ENCODE assay signal across 10 mouse cellular contexts in the genomic region with DNA sequence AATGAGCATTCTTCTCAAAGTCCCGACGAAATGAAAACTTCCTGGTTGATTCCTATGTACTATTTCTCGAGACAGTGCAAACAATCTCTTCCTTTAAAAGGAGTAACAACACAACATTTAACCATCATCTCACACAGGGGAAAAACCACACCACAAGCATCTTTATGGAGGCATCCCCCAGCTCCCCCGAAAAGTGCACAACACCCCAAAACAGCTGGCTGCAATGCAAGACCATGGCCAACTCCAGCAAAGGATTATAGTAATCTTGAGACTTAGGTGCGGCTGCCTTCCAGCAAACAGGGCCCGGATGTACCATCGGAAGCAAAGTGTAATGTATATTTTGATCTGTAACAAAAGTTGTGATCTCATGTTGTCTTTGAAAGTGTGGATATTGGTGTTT. TPM values are rescaled to one million over a fixed set of nuclear protein-coding genes. Genes with fewer than 3 reads are reported as not detected.
A peak's percentile ranks its signal among the peaks of the same experiment; 100 is the strongest.
DNase-seq lines count a peak whose midpoint lies in the region; ATAC-seq lines count a peak whose summit lies in the region.
"Had no signal": no experiment of that assay in that cellular context is flagged by ENCODE, and none has a peak within 500 bp of the region (broad histone marks: within the 10 kb centered on the region; RNA-seq: fewer than 3 reads in every experiment).

No protein-coding gene starts in this region.

- 7% methylated on average over 7 of the region's 7 CpGs for WGBS in kidney, embryonic 14.5 days
- 15% methylated on average over 7 of the region's 7 CpGs for WGBS in embryonic facial prominence, embryonic 15.5 days
- WGBS in limb, embryonic 11.5 days: 3% methylated on average over 7 of the region's 7 CpGs
- 8% methylated on average over 7 of the region's 7 CpGs for WGBS in neural tube, embryonic 13.5 days

- H3K9me3 ChIP-seq in kidney, embryonic 14.5 days (ENCODE audit: control insufficient read depth, low read length): no peaks in the 10 kb centered on the region
- no peaks in the 10 kb centered on the region for H3K9me3 ChIP-seq in embryonic facial prominence, embryonic 15.5 days (replicated peaks)
- H3K9me3 ChIP-seq in limb, embryonic 11.5 days (ENCODE audit: control insufficient read depth, low read length): no peaks in the 10 kb centered on the region
- no peaks in the 10 kb centered on the region for H3K9me3 ChIP-seq in neural tube, embryonic 13.5 days

- H3K4me2 ChIP-seq in kidney, embryonic 14.5 days (replicated peaks; ENCODE audit: low read depth, low read length): peak overlapping the region; percentile 40
- peak overlapping the region; percentile 61 for H3K4me2 ChIP-seq in embryonic facial prominence, embryonic 15.5 days (replicated peaks)
- H3K4me2 ChIP-seq in limb, embryonic 11.5 days (ENCODE audit: low read depth, severe bottlenecking): peak overlapping the region; percentile 73
- H3K4me2 ChIP-seq in neural tube, embryonic 13.5 days: peak overlapping the region; percentile 68

- peaks cover 15% of the 10 kb centered on the region; the same call in 1 of the 2 replicates for H3K4me1 ChIP-seq in kidney, embryonic 14.5 days (ENCODE audit: control insufficient read depth, insufficient read depth, low read length)
- peaks cover 22% of the 10 kb centered on the region for H3K4me1 ChIP-seq in embryonic facial prominence, embryonic 15.5 days
- H3K4me1 ChIP-seq in limb, embryonic 11.5 days (ENCODE audit: control insufficient read depth, insufficient read depth, low read length): peaks cover 17% of the 10 kb centered on the region
- peaks cover 66% of the 10 kb centered on the region for H3K4me1 ChIP-seq in neural tube, embryonic 13.5 days (replicated peaks)

- H3K9ac ChIP-seq in kidney, embryonic 14.5 days (ENCODE audit: low read depth, low read length): no peak overlapping the region
- H3K9ac ChIP-seq in embryonic facial prominence, embryonic 15.5 days: peak overlapping the region; percentile 55
- H3K9ac ChIP-seq in limb, embryonic 11.5 days (ENCODE audit: low read length): peak overlapping the region; percentile 85
- peak overlapping the region; percentile 94 for H3K9ac ChIP-seq in neural tube, embryonic 13.5 days

- peaks cover 67% of the 10 kb centered on the region for H3K27me3 ChIP-seq in kidney, embryonic 14.5 days (ENCODE audit: control insufficient read depth, insufficient read depth, low read length)
- peaks cover 21% of the 10 kb centered on the region for H3K27me3 ChIP-seq in embryonic facial prominence, embryonic 15.5 days
- peaks cover 4% of the 10 kb centered on the region; the same call in 1 of the 2 replicates for H3K27me3 ChIP-seq in limb, embryonic 11.5 days (ENCODE audit: control insufficient read depth, insufficient read depth, low read length)
- peaks cover 51% of the 10 kb centered on the region for H3K27me3 ChIP-seq in neural tube, embryonic 13.5 days

- peak overlapping the region; percentile 33; the same call in 1 of the 2 replicates for H3K4me3 ChIP-seq in kidney, embryonic 14.5 days (ENCODE audit: low read length)
- peak overlapping the region; percentile 51 for H3K4me3 ChIP-seq in embryonic facial prominence, embryonic 15.5 days (replicated peaks)
- peak overlapping the region; percentile 54 for H3K4me3 ChIP-seq in limb, embryonic 11.5 days (ENCODE audit: low read depth, low read length)
- peak overlapping the region; percentile 57 for H3K4me3 ChIP-seq in neural tube, embryonic 13.5 days

- H3K36me3 ChIP-seq in kidney, embryonic 14.5 days (ENCODE audit: control insufficient read depth, insufficient read depth, low read length): no peaks in the 10 kb centered on the region
- H3K36me3 ChIP-seq in embryonic facial prominence, embryonic 15.5 days: no peaks in the 10 kb centered on the region
- H3K36me3 ChIP-seq in limb, embryonic 11.5 days (ENCODE audit: control insufficient read depth, insufficient read depth, low read length): no peaks in the 10 kb centered on the region
- no peaks in the 10 kb centered on the region for H3K36me3 ChIP-seq in neural tube, embryonic 13.5 days

- DNase-seq in kidney, adult 18-20 months: no peak
- peak; percentile 64 for DNase-seq in limb, embryonic 11.5 days (ENCODE audit: low spot score)
- no peak for DNase-seq in spleen, postnatal 4 days (ENCODE audit: low spot score in 2 of 2)
- no peak for DNase-seq in spleen, adult 18-20 months
- DNase-seq in layer of hippocampus, postnatal 25 days (ENCODE audit: extremely low spot score in 1 of 2, low spot score in 1 of 2): no peak

- ATAC-seq in kidney, embryonic 14.5 days (ENCODE audit: low FRiP score, low TSS enrichment): no peak
- no peak for ATAC-seq in embryonic facial prominence, embryonic 15.5 days (ENCODE audit: insufficient number of reproducible peaks, low FRiP score, low TSS enrichment, low read depth)
- ATAC-seq in limb, embryonic 11.5 days (ENCODE audit: insufficient number of reproducible peaks, low FRiP score, low TSS enrichment, low read depth): no peak
- no peak for ATAC-seq in neural tube, embryonic 13.5 days (ENCODE audit: low read depth)

- no peak overlapping the region for H3K27ac ChIP-seq in kidney, embryonic 14.5 days (ENCODE audit: low read depth, low read length)
- H3K27ac ChIP-seq in embryonic facial prominence, embryonic 15.5 days (replicated peaks): peak overlapping the region; percentile 87
- peak overlapping the region; percentile 98 for H3K27ac ChIP-seq in limb, embryonic 11.5 days (replicated peaks; ENCODE audit: low read depth, low read length)
- H3K27ac ChIP-seq in neural tube, embryonic 13.5 days (replicated peaks): peak overlapping the region; percentile 98

RNA-seq across cellular contexts. Expression of gene Mab21l1, which starts 1.8 kb away (rescaled TPM):
- polyA plus RNA-seq in kidney, embryonic 14.5 days (2014; fragmentation: Nextera tagmentation; extraction: Ambion mirVana): 0.63 and 0.87 TPM in 2 replicates
- polyA plus RNA-seq in embryonic facial prominence, embryonic 15.5 days (2015; fragmentation: Nextera tagmentation; extraction: Ambion mirVana): 35.5 and 38.1 TPM in 2 replicates
- polyA plus RNA-seq in limb, embryonic 11.5 days (2014; fragmentation: Nextera tagmentation; extraction: Ambion mirVana): 81.1 and 84.6 TPM in 2 replicates
- 80.7 and 96.6 TPM in 2 replicates for polyA plus RNA-seq in neural tube, embryonic 13.5 days (2015; fragmentation: Nextera tagmentation; extraction: Ambion mirVana)
- under 1 TPM; 0.44 to 0.75 TPM for total RNA-seq in layer of hippocampus, postnatal 25 days (2021)
- total RNA-seq: liver, adult 2 months; MEL had no signal
- polyA plus RNA-seq: liver, adult 2 months had no signal

Comparison
In these comparisons a context has a peak if more than half of its experiments do, and no peak if none do; other contexts are left out.
1. RNA of gene Mab21l1, which starts 1.8 kb away (polyA plus RNA-seq): 81.1 to 84.6 TPM in limb, embryonic 11.5 days, 80.7 to 96.6 TPM in neural tube, embryonic 13.5 days and 35.5 to 38.1 TPM in embryonic facial prominence, embryonic 15.5 days; 0.63 to 0.87 TPM in kidney, embryonic 14.5 days; every median in the first group is over 10 times any median in the second.
2. Peak in every context shown above with its lines, with median percentiles within 50 percentile points of each other: H3K4me2 ChIP-seq and H3K4me3 ChIP-seq.